7 mouse cellular contexts compared by ENCODE assay signal in genomic region chr4:116123602-116124519, GRCm38 (mm10). TPM values are rescaled to one million over a fixed set of nuclear protein-coding genes. Genes with fewer than 3 reads are reported as not detected.
DNase-seq lines count a peak whose midpoint lies in the region; ATAC-seq lines count a peak whose summit lies in the region.

Gene Rad54l, minus strand, starts transcription at chr4:116123690.
Gene Pomgnt1, plus strand, starts transcription at chr4:116123840.

- peak; percentile 86 for DNase-seq in adrenal gland, postnatal 10 days
- peak; percentile 88 for DNase-seq in embryo, embryonic 11.5 days (ENCODE audit: low read depth, low spot score)
- peak; percentile 48 to 70 for DNase-seq in gastrocnemius, postnatal 36 days
- peak; percentile 90 for DNase-seq in limb, embryonic 10.5 days (ENCODE audit: low spot score)
- peak; percentile 81 for DNase-seq in skeletal muscle tissue, adult 2 months (ENCODE audit: low read depth, low spot score)

- no peaks in the 10 kb centered on the region for H3K27me3 ChIP-seq in intestine, embryonic 15.5 days (replicated peaks)
- no peaks in the 10 kb centered on the region for H3K27me3 ChIP-seq in limb, embryonic 10.5 days (ENCODE audit: low read depth, poor library complexity, severe bottlenecking)
- no peaks in the 10 kb centered on the region for H3K27me3 ChIP-seq in midbrain, embryonic 12.5 days

- peak within 1 kb of the TSS; percentile 55 for H3K9ac ChIP-seq in intestine, embryonic 15.5 days
- peak within 1 kb of the TSS; percentile 70 for H3K9ac ChIP-seq in midbrain, embryonic 12.5 days (replicated peaks)

- intact Hi-C loops in gastrocnemius, postnatal 36 days (cut with DNase I), result no loop called here

- peaks cover 8% of the 10 kb centered on the region for H3K4me1 ChIP-seq in intestine, embryonic 15.5 days (replicated peaks)
- H3K4me1 ChIP-seq in limb, embryonic 10.5 days, result peaks cover 19% of the 10 kb centered on the region
- peaks cover 21% of the 10 kb centered on the region for H3K4me1 ChIP-seq in midbrain, embryonic 12.5 days

- peak within 1 kb of the TSS; percentile 47 for H3K4me3 ChIP-seq in intestine, embryonic 15.5 days (replicated peaks)
- peak within 1 kb of the TSS; percentile 75 for H3K4me3 ChIP-seq in limb, embryonic 10.5 days
- peak within 1 kb of the TSS; percentile 64 for H3K4me3 ChIP-seq in midbrain, embryonic 12.5 days

- peak within 1 kb of the TSS; percentile 62 for H3K27ac ChIP-seq in intestine, embryonic 15.5 days
- H3K27ac ChIP-seq in limb, embryonic 10.5 days, result peak within 1 kb of the TSS; percentile 82
- H3K27ac ChIP-seq in midbrain, embryonic 12.5 days (replicated peaks), result peak within 1 kb of the TSS; percentile 60; the same call in 1 of the 2 replicates

- no peaks in the 10 kb centered on the region for H3K9me3 ChIP-seq in intestine, embryonic 15.5 days
- no peaks in the 10 kb centered on the region for H3K9me3 ChIP-seq in limb, embryonic 10.5 days (replicated peaks)
- H3K9me3 ChIP-seq in midbrain, embryonic 12.5 days, result no peaks in the 10 kb centered on the region

- no peaks in the 10 kb centered on the region for H3K36me3 ChIP-seq in intestine, embryonic 15.5 days
- peaks cover 23% of the 10 kb centered on the region for H3K36me3 ChIP-seq in limb, embryonic 10.5 days
- peaks cover 6% of the 10 kb centered on the region; the same call in 1 of the 2 replicates for H3K36me3 ChIP-seq in midbrain, embryonic 12.5 days

- peak; percentile 98 for ATAC-seq in intestine, embryonic 15.5 days
- ATAC-seq in midbrain, embryonic 12.5 days (ENCODE audit: low FRiP score, low read depth), result peak; percentile 99

- 4% methylated on average over 24 of the region's 24 CpGs for WGBS in intestine, embryonic 15.5 days
- WGBS in limb, embryonic 10.5 days, result 4% methylated on average over 24 of the region's 24 CpGs
- 6% methylated on average over 24 of the region's 24 CpGs for WGBS in midbrain, embryonic 12.5 days

- peak within 1 kb of the TSS; percentile 67 for H3K4me2 ChIP-seq in intestine, embryonic 15.5 days (replicated peaks)
- H3K4me2 ChIP-seq in midbrain, embryonic 12.5 days (replicated peaks), result peak within 1 kb of the TSS; percentile 78

RNA-seq across cellular contexts. Expression of gene Rad54l, which starts in this region (rescaled TPM):
- total RNA-seq in adrenal gland, postnatal 10 days (2021), result 1 to 10 TPM; 4.3 to 6.5 TPM
- total RNA-seq in gastrocnemius, postnatal 36 days (2021), result under 1 TPM; 0.77 to 0.99 TPM
- polyA plus RNA-seq in intestine, embryonic 15.5 days (2015; fragmentation: Nextera tagmentation; extraction: Ambion mirVana), result 26.7 and 27.1 TPM in 2 replicates
- 83.3 and 85.2 TPM in 2 replicates for polyA plus RNA-seq in limb, embryonic 10.5 days (2016; fragmentation: Nextera tagmentation; extraction: Ambion mirVana)
- polyA plus RNA-seq in midbrain, embryonic 12.5 days (2016; fragmentation: Nextera tagmentation; extraction: Ambion mirVana), result 44.8 and 46.5 TPM in 2 replicates

RNA-seq across cellular contexts. Expression of gene Pomgnt1, which starts in this region (rescaled TPM):
- total RNA-seq in adrenal gland, postnatal 10 days (2021), result 10 to 100 TPM; 66.1 to 73.4 TPM
- total RNA-seq in gastrocnemius, postnatal 36 days (2021), result 10 to 100 TPM; 41.2 to 49.5 TPM
- 45.8 and 48.0 TPM in 2 replicates for polyA plus RNA-seq in intestine, embryonic 15.5 days (2015; fragmentation: Nextera tagmentation; extraction: Ambion mirVana)
- 59.2 and 67.7 TPM in 2 replicates for polyA plus RNA-seq in limb, embryonic 10.5 days (2016; fragmentation: Nextera tagmentation; extraction: Ambion mirVana)
- 60.9 and 67.9 TPM in 2 replicates for polyA plus RNA-seq in midbrain, embryonic 12.5 days (2016; fragmentation: Nextera tagmentation; extraction: Ambion mirVana)

Comparison
In these comparisons a context has a peak if more than half of its experiments do, and no peak if none do; other contexts are left out.
1. Peak in every context shown above with its lines: DNase-seq, ATAC-seq, H3K4me3 ChIP-seq and H3K27ac ChIP-seq.